Mouse (Mus musculus): ENCODE data around the gene Pate2.

- TF ChIP-seq MYC (IDR thresholded peaks at IDR 0.05; ENCODE audit: low read depth, low read length) (no peak), TAL1 (IDR thresholded peaks at IDR 0.05; ENCODE audit: low read length) (no peak), RAD21 (IDR thresholded peaks at IDR 0.05; ENCODE audit: low read depth, low read length) (no peak), GATA1 (IDR thresholded peaks at IDR 0.05; ENCODE audit: low read depth, low read length) (no peak), MAFK (IDR thresholded peaks at IDR 0.05; ENCODE audit: borderline replicate concordance, low read depth, low read length) (no peak), KAT2A (conservative IDR thresholded peaks at IDR 0.05; ENCODE audit: low read depth, low read length) (no peak), CTCF (IDR thresholded peaks at IDR 0.05 in 2 of 3, conservative IDR thresholded peaks at IDR 0.05 in 1 of 3; ENCODE audit: control insufficient read depth in 1 of 3, insufficient read depth in 1 of 3, low read depth in 2 of 3, low read length in 3 of 3, poor library complexity in 1 of 3, severe bottlenecking in 1 of 3) (no peak), RCOR1 (IDR thresholded peaks at IDR 0.05; ENCODE audit: low read depth, low read length) (no peak), CHD2 (IDR thresholded peaks at IDR 0.05; ENCODE audit: low read length) (no peak), POLR2A (IDR thresholded peaks at IDR 0.05; ENCODE audit: control insufficient read depth in 1 of 2, insufficient read depth in 1 of 2, low read depth in 1 of 2, low read length in 2 of 2, poor library complexity in 1 of 2) (no peak)
Observed at GRCm38 (mm10) chr9:35522241-35522640, 47.8 kb upstream of the Pate2 start.
